Mouse (Mus musculus): ENCODE data around the gene Gm49369. TPM values are rescaled to one million over a fixed set of nuclear protein-coding genes. Genes with fewer than 3 reads are reported as not detected.

Gm49369 gene
- total RNA-seq, 1 experiment = 17.8 TPM

DNA sequence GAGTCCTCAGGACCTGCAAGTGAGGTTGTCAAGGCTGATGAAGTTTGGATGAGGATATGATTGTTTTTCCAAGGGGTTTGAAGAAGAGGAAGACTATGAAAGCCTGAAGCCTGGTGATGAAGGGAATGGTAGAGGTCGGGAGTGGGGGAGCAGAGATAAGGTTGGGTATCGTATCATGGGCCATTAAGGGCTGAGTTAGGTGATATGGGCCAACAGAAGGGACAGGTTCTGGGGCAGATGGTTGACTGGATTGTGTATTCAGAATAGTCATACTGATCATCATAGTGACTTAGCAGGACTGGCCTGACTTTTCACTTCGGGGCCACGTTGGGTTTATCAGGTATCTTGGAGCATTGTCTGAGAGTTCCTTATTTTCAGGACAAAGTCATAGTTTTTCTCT is 13.0 kb upstream of the Gm49369 start:
- no peaks in the 10 kb centered on the region for H3K36me3 ChIP-seq (ENCODE audit: control insufficient read depth, insufficient read depth, low read length, poor library complexity, severe bottlenecking)
- no peak for TF ChIP-seq ZC3H11A (IDR thresholded peaks at IDR 0.05; ENCODE audit: borderline replicate concordance, low read depth, low read length)
- TF ChIP-seq ZNF384 (IDR thresholded peaks at IDR 0.05; ENCODE audit: low read depth, low read length) = no peak
- no peak for TF ChIP-seq MAFK (IDR thresholded peaks at IDR 0.05; ENCODE audit: insufficient read depth, low read depth, low read length)
- no peak for TF ChIP-seq CHD2 (IDR thresholded peaks at IDR 0.05; ENCODE audit: low read depth, low read length)
- TF ChIP-seq HCFC1 (IDR thresholded peaks at IDR 0.05; ENCODE audit: borderline replicate concordance, insufficient read depth, low read length) = no peak
- no peak overlapping the region for H3K27ac ChIP-seq (ENCODE audit: insufficient read depth, low read depth, low read length, poor library complexity, severe bottlenecking)
- in situ Hi-C loops (cut with MboI; ENCODE audit: low sequenced_read_pairs in 2 of 2, unreplicated experiment in 2 of 2) = no loop called here
- no peak overlapping the region for H3K4me3 ChIP-seq (ENCODE audit: insufficient read depth in 1 of 2, low read depth in 1 of 2, low read length in 2 of 2, poor library complexity in 1 of 2, severe bottlenecking in 1 of 2)
- no peak overlapping the region for H3K9ac ChIP-seq (ENCODE audit: insufficient read depth, low read depth, low read length, poor library complexity, severe bottlenecking)
- DNase-seq (ENCODE audit: low read depth, low spot score) = no peak
- no peaks in the 10 kb centered on the region for H3K9me3 ChIP-seq (ENCODE audit: control insufficient read depth, insufficient read depth, low read depth, low read length)
- H3K4me1 ChIP-seq (ENCODE audit: control insufficient read depth in 2 of 2, insufficient read depth in 2 of 2, low read length in 2 of 2, poor library complexity in 1 of 2) = peaks cover 0 to 13% of the 10 kb centered on the region in 2 experiments; a peak in 3 of 4 replicates

DNA sequence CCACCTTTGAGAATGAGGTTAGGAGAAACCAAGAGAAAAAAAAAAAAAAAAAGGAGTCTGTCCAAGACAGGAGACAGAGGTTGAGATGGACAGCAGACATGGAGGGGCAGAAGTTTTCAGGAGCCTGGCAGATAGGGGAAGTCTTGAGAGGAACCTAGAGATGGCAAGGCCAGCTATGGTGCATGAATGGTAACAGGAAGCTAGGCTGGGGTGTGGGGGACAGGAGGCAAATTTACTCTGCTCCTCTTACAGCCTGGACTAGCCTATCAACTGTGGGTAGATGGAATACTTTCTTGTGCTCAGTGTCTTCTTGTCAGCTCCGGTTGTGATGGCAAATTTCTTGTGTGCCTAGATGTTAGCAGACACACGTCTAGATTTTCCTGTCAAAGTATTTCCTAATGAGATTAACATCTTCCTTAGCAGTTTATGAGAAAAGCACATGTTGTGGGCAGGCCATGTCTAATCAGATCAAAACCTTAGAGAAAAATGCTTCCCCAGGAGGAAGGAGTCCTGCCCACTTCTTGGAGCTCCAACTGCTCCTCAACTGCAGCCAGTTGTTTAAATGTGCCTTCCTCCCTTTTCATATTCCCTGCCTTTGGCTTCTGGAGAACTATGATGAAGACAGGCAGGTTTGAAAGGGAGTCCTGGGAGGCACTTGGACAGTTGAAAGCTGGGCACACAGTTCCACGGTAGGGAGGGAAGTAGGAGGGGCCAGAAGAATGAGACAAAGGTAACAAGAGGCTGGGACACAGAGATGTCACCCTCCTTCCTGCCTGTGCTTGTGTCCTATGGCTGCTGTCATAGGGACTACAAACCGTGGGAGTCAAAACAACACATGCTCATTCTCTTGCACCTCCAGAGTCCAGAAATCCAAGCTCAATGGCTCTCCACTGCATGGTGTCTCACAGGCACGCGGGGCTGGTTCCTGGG is 12.1 kb upstream of the Gm49369 start:
- no peak overlapping the region for H3K27ac ChIP-seq (ENCODE audit: insufficient read depth, low read depth, low read length, poor library complexity, severe bottlenecking)
- no peaks in the 10 kb centered on the region for H3K36me3 ChIP-seq (ENCODE audit: control insufficient read depth, insufficient read depth, low read length, poor library complexity, severe bottlenecking)
- TF ChIP-seq ZC3H11A (IDR thresholded peaks at IDR 0.05; ENCODE audit: borderline replicate concordance, low read depth, low read length) = no peak
- TF ChIP-seq HCFC1 (IDR thresholded peaks at IDR 0.05; ENCODE audit: borderline replicate concordance, insufficient read depth, low read length) = no peak
- no peak for TF ChIP-seq ZNF384 (IDR thresholded peaks at IDR 0.05; ENCODE audit: low read depth, low read length)
- no peak for TF ChIP-seq MAFK (IDR thresholded peaks at IDR 0.05; ENCODE audit: insufficient read depth, low read depth, low read length)
- no peak for TF ChIP-seq CHD2 (IDR thresholded peaks at IDR 0.05; ENCODE audit: low read depth, low read length)
- in situ Hi-C loops (cut with MboI; ENCODE audit: low sequenced_read_pairs in 2 of 2, unreplicated experiment in 2 of 2) = no loop called here
- DNase-seq (ENCODE audit: low read depth, low spot score) = no peak
- H3K9ac ChIP-seq (ENCODE audit: insufficient read depth, low read depth, low read length, poor library complexity, severe bottlenecking) = no peak overlapping the region
- H3K4me3 ChIP-seq (ENCODE audit: insufficient read depth in 1 of 2, low read depth in 1 of 2, low read length in 2 of 2, poor library complexity in 1 of 2, severe bottlenecking in 1 of 2) = no peak overlapping the region
- no peaks in the 10 kb centered on the region for H3K9me3 ChIP-seq (ENCODE audit: control insufficient read depth, insufficient read depth, low read depth, low read length)
- H3K4me1 ChIP-seq (ENCODE audit: control insufficient read depth in 2 of 2, insufficient read depth in 2 of 2, low read length in 2 of 2, poor library complexity in 1 of 2) = peaks cover 0 to 11% of the 10 kb centered on the region in 2 experiments; a peak in 3 of 4 replicates

DNA sequence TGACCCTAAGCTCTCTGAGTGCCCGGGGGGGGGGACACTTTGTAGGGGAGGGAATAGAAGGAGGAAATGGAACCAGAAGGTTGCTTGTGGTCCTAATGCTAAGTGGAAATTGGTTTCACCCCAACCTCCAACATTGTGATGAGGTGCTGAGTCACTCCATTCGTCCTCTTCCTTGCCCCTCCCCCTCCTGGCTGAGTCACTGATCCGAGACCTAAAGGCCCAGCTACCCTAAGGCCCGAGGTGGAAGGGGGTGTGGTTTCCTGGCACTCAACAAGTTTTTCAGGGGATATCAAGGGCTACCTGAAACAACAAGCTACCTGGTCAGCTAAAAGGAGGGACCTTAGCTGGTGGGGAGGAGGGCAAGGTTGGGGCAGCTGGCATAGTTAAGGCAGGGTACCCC is 10.7 kb upstream of the Gm49369 start:
- TF ChIP-seq CHD2 (IDR thresholded peaks at IDR 0.05; ENCODE audit: low read depth, low read length) (no peak), MAFK (IDR thresholded peaks at IDR 0.05; ENCODE audit: insufficient read depth, low read depth, low read length) (peak; percentile 95)
- no peaks in the 10 kb centered on the region for H3K9me3 ChIP-seq (ENCODE audit: control insufficient read depth, insufficient read depth, low read depth, low read length)
- no peak overlapping the region for H3K27ac ChIP-seq (ENCODE audit: insufficient read depth, low read depth, low read length, poor library complexity, severe bottlenecking)
- peaks cover 0 to 11% of the 10 kb centered on the region in 2 experiments; a peak in 3 of 4 replicates for H3K4me1 ChIP-seq (ENCODE audit: control insufficient read depth in 2 of 2, insufficient read depth in 2 of 2, low read length in 2 of 2, poor library complexity in 1 of 2)
- H3K36me3 ChIP-seq (ENCODE audit: control insufficient read depth, insufficient read depth, low read length, poor library complexity, severe bottlenecking) = no peaks in the 10 kb centered on the region
- no peak for DNase-seq (ENCODE audit: low read depth, low spot score)
- no peak overlapping the region for H3K4me3 ChIP-seq (ENCODE audit: insufficient read depth in 1 of 2, low read depth in 1 of 2, low read length in 2 of 2, poor library complexity in 1 of 2, severe bottlenecking in 1 of 2)
- no peak overlapping the region for H3K9ac ChIP-seq (ENCODE audit: insufficient read depth, low read depth, low read length, poor library complexity, severe bottlenecking)
- in situ Hi-C loops (cut with MboI; ENCODE audit: low sequenced_read_pairs in 2 of 2, unreplicated experiment in 2 of 2) = no loop called here

DNA sequence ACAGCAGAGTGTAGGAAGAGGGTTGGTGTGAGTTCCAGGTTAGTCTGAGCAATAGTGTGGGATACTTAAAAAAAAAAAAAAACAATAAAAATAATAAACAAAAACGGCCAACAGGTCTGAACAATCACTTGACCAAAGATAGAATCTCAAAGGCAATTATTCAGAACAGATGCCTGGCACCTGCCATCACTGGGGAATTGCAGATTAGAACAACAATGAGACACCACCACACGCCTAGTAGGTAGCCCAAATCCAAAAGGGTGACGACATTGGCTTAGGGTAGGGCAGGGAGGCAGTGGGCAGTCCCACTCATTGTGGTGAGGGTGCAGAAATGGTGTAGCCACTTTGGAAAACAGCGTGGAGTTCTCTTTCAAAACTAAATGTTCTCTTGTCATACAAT is 9.1 kb upstream of the Gm49369 start:
- TF ChIP-seq ZC3H11A (IDR thresholded peaks at IDR 0.05; ENCODE audit: borderline replicate concordance, low read depth, low read length) (no peak), CHD2 (IDR thresholded peaks at IDR 0.05; ENCODE audit: low read depth, low read length) (no peak)
- no peak for DNase-seq (ENCODE audit: low read depth, low spot score)
- no peaks in the 10 kb centered on the region for H3K36me3 ChIP-seq (ENCODE audit: control insufficient read depth, insufficient read depth, low read length, poor library complexity, severe bottlenecking)
- in situ Hi-C loops (cut with MboI; ENCODE audit: low sequenced_read_pairs in 2 of 2, unreplicated experiment in 2 of 2) = no loop called here
- peaks cover 0 to 14% of the 10 kb centered on the region in 2 experiments; a peak in 3 of 4 replicates for H3K4me1 ChIP-seq (ENCODE audit: control insufficient read depth in 2 of 2, insufficient read depth in 2 of 2, low read length in 2 of 2, poor library complexity in 1 of 2)
- no peak overlapping the region for H3K9ac ChIP-seq (ENCODE audit: insufficient read depth, low read depth, low read length, poor library complexity, severe bottlenecking)
- no peaks in the 10 kb centered on the region for H3K9me3 ChIP-seq (ENCODE audit: control insufficient read depth, insufficient read depth, low read depth, low read length)
- no peak overlapping the region for H3K4me3 ChIP-seq (ENCODE audit: insufficient read depth in 1 of 2, low read depth in 1 of 2, low read length in 2 of 2, poor library complexity in 1 of 2, severe bottlenecking in 1 of 2)
- no peak overlapping the region for H3K27ac ChIP-seq (ENCODE audit: insufficient read depth, low read depth, low read length, poor library complexity, severe bottlenecking)

All from ES-E14 (cell line).